Mouse (Mus musculus): Measurements from ENCODE around the gene Gm4981. TPM values are rescaled to one million over a fixed set of nuclear protein-coding genes. Genes with fewer than 3 reads are reported as not detected.

The Gm4981 gene
- polyA plus RNA-seq (2015; fragmentation: Nextera tagmentation; extraction: Ambion mirVana): not detected in 2 replicates

DNA sequence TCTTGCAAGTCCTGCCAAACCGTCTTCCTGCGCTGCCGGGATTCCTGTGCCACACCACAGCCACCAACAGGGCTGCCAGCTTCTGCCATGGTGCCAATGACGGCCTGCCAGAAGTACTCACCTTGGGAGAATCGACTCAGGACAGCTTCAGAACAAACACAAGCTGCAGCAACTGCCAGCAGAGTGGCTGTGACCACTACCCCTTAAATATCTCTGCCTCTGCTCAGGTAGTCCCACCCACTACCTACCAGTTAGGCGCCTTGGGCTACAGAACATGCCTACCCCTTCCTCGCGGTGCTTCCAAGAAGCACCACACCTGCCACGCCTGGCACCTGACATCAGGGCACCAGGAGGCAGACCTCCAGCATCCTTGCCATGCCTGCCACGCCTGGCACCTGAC, at the start of gene Gm4981:
Gene Gm4981, minus strand, starts transcription at position 89 of the 400 bp plus-strand sequence.
- H3K9me3 ChIP-seq (ENCODE audit: low read length): peaks cover 4% of the 10 kb centered on the region
- TF ChIP-seq EP300 (IDR thresholded peaks at IDR 0.05): no peak
- whole genome bisulfite sequencing: 83% methylated on average over 10 of the region's 10 CpGs

DNA sequence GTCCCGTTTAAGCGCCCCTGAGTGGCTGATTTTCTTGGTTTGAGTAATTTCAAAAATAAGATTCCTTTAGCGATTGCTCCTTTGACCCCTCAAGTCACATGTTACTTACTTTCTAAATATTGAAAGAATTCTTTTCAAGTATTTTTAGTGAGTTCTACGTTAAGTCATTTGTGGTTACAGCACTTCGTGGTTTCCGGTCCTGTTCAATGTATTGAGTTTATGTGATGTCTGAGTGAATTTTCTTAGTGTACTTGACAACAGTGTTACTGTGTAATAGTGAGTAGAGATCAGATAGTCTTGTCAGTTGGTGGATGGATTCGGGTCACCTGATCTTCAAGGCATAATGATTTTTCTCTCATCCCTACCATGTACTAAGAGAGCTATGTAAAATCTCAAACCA, 45.7 kb upstream of the Gm4981 start:
- H3K4me3 ChIP-seq (ENCODE audit: low read depth, low read length): no peak overlapping the region
- WGBS: 87% methylated on average over 7 of the region's 7 CpGs

More for the DNA sequence above, at the start of gene Gm4981:
- H3K36me3 ChIP-seq (ENCODE audit: insufficient read depth, low read length): no peaks in the 10 kb centered on the region
- H3K27me3 ChIP-seq (replicated peaks; ENCODE audit: insufficient read depth, low read length): no peaks in the 10 kb centered on the region
- H3K4me3 ChIP-seq (ENCODE audit: low read depth, low read length): no peak within 1 kb of the TSS
- no peak within 1 kb of the TSS for H3K27ac ChIP-seq (ENCODE audit: low read length)
- ATAC-seq (no peak), DNase-seq (ENCODE audit: low spot score) (no peak)
- H3K4me2 ChIP-seq (replicated peaks; ENCODE audit: low read depth, low read length): no peak within 1 kb of the TSS
- H3K9ac ChIP-seq (replicated peaks; ENCODE audit: low read depth): no peak within 1 kb of the TSS
- H3K4me1 ChIP-seq (ENCODE audit: insufficient read depth, low read depth, low read length): no peaks in the 10 kb centered on the region

DNA sequence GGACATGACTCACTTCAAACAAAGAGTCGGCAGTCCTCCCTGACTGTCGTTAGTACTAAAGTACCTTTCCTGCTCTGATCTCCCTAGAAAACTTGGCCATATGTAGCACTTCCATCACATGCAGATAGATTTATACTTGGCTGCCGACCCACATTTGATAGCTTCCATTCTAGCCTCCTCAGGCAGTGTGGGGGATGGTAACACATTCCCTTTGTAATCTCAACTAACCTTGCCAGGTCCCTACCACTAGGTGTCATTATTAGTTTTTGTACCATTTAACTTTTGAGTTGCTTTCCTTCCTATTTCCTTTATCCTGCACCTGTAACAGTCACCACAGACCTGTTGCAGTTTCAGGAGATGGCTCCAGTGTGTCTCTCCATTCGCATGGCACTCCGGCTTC, 22.0 kb upstream of the Gm4981 start:
- no peak overlapping the region for H3K27ac ChIP-seq (ENCODE audit: low read length)
- ATAC-seq: no peak
- H3K4me3 ChIP-seq (ENCODE audit: low read depth, low read length): no peak overlapping the region
- peaks cover 5% of the 10 kb centered on the region; the same call in 1 of the 2 replicates for H3K4me1 ChIP-seq (ENCODE audit: insufficient read depth, low read depth, low read length)
- no peaks in the 10 kb centered on the region for H3K9me3 ChIP-seq (ENCODE audit: low read length)
- peak; percentile 52 for TF ChIP-seq CTCF (IDR thresholded peaks at IDR 0.05)
- TF ChIP-seq EP300 (IDR thresholded peaks at IDR 0.05): no peak
- WGBS: 43% methylated on average over 5 of the region's 5 CpGs
- no peak overlapping the region for H3K9ac ChIP-seq (replicated peaks; ENCODE audit: low read depth)
- H3K27me3 ChIP-seq (replicated peaks; ENCODE audit: insufficient read depth, low read length): no peaks in the 10 kb centered on the region
- peak; percentile 41 for DNase-seq (ENCODE audit: low spot score)
- H3K36me3 ChIP-seq (ENCODE audit: insufficient read depth, low read length): peaks cover 12% of the 10 kb centered on the region; the same call in 1 of the 2 replicates
- H3K4me2 ChIP-seq (replicated peaks; ENCODE audit: low read depth, low read length): no peak overlapping the region

More for the DNA sequence above, 45.7 kb upstream of the Gm4981 start:
- Histone ChIP-seq H3K9ac (replicated peaks; ENCODE audit: low read depth) (no peak overlapping the region), H3K27ac (ENCODE audit: low read length) (no peak overlapping the region), H3K9me3 (ENCODE audit: low read length) (no peaks in the 10 kb centered on the region), H3K27me3 (replicated peaks; ENCODE audit: insufficient read depth, low read length) (no peaks in the 10 kb centered on the region), H3K4me2 (replicated peaks; ENCODE audit: low read depth, low read length) (no peak overlapping the region), H3K36me3 (ENCODE audit: insufficient read depth, low read length) (peaks cover 26% of the 10 kb centered on the region), H3K4me1 (ENCODE audit: insufficient read depth, low read depth, low read length) (no peaks in the 10 kb centered on the region)
- DNase-seq (ENCODE audit: low spot score) (no peak), ATAC-seq (no peak)
- no peak for TF ChIP-seq CTCF (IDR thresholded peaks at IDR 0.05)
- no peak for TF ChIP-seq EP300 (IDR thresholded peaks at IDR 0.05)

DNA sequence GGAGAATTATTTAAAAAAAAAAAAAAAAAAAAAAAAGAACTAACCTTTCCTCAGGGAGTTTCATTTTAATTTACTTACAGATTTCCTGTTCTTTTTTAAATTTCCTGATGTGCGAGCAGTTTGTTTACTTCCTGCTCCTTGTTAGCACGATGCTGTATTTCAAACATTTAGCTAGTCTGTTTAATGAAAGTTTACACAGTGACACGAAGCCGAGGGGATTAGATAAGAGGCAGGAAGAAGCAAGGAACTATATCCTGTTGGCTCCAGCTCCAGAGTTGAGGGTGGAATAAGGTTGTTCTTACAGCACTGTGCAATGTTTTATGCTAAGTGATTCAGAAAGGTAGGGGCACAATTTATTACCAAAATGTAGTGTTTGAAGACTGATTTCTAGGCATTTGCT, 19.5 kb upstream of the Gm4981 start:
- ATAC-seq: peak; percentile 64

DNA sequence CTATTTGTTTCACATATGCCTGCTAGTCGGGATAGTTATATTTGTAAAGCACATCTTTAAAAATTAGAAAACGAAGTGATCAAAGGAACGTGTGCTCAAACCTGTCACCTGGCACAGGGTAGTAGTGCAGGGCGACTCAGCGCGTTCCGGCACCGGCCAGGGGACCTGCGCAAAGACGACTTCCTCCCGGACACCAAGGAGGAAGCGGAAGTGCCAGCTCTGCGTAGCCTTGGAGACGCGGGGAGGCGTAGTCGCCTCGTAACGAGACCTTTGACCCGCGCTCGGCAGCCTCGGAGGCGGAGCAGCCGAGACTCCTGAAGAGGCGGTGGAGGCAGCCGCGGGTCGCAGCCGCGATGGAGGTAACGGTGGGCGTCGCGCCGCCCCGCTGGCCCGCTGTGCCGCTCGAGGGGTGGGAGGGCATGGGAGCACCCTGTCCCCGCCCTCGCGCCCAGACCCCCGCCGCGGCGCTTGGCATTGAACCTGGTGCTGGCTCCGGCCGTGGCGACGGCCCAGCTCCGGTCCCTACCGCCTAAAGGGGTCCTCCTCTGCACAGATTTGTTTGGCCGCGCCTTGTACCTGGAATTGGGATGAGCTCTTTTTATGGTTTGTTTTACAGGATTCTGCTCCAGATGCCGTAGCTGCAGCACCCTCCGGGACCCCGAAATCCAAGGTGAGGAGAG, 18.9 kb upstream of the Gm4981 start, which contains the start of gene Gcc2:
Gene Gcc2, plus strand, starts transcription at position 285 of the 680 bp plus-strand sequence.
- H3K4me3 ChIP-seq (ENCODE audit: low read depth, low read length): peak within 1 kb of the TSS; percentile 93
- H3K4me1 ChIP-seq (ENCODE audit: insufficient read depth, low read depth, low read length): peaks cover 5% of the 10 kb centered on the region; the same call in 1 of the 2 replicates
- H3K9ac ChIP-seq (replicated peaks; ENCODE audit: low read depth): peak within 1 kb of the TSS; percentile 77
- peak within 1 kb of the TSS; percentile 87 for H3K27ac ChIP-seq (ENCODE audit: low read length)
- peaks cover 4% of the 10 kb centered on the region; the same call in 1 of the 2 replicates for H3K36me3 ChIP-seq (ENCODE audit: insufficient read depth, low read length)
- peak; percentile 99 for ATAC-seq
- no peaks in the 10 kb centered on the region for H3K27me3 ChIP-seq (replicated peaks; ENCODE audit: insufficient read depth, low read length)
- TF ChIP-seq EP300 (IDR thresholded peaks at IDR 0.05) (no peak), CTCF (IDR thresholded peaks at IDR 0.05) (no peak)
- DNase-seq (ENCODE audit: low spot score): peak; percentile 97
- H3K4me2 ChIP-seq (replicated peaks; ENCODE audit: low read depth, low read length): peak within 1 kb of the TSS; percentile 70
- H3K9me3 ChIP-seq (ENCODE audit: low read length): no peaks in the 10 kb centered on the region
- under 1% methylated on average over 39 of the region's 58 CpGs for WGBS

More for the DNA sequence above, 19.5 kb upstream of the Gm4981 start:
- Histone ChIP-seq H3K4me2 (replicated peaks; ENCODE audit: low read depth, low read length) (peak overlapping the region; percentile 70), H3K36me3 (ENCODE audit: insufficient read depth, low read length) (peaks cover 7% of the 10 kb centered on the region; the same call in 1 of the 2 replicates), H3K27ac (ENCODE audit: low read length) (peak overlapping the region; percentile 87), H3K4me1 (ENCODE audit: insufficient read depth, low read depth, low read length) (peaks cover 5% of the 10 kb centered on the region; the same call in 1 of the 2 replicates), H3K9me3 (ENCODE audit: low read length) (no peaks in the 10 kb centered on the region), H3K9ac (replicated peaks; ENCODE audit: low read depth) (peak overlapping the region; percentile 77), H3K4me3 (ENCODE audit: low read depth, low read length) (peak overlapping the region; percentile 93), H3K27me3 (replicated peaks; ENCODE audit: insufficient read depth, low read length) (no peaks in the 10 kb centered on the region)
- peak; percentile 71 for DNase-seq (ENCODE audit: low spot score)
- TF ChIP-seq CTCF (IDR thresholded peaks at IDR 0.05) (no peak), EP300 (IDR thresholded peaks at IDR 0.05) (peak; percentile 97)
- under 1% methylated on average over 4 of the region's 4 CpGs for WGBS

DNA sequence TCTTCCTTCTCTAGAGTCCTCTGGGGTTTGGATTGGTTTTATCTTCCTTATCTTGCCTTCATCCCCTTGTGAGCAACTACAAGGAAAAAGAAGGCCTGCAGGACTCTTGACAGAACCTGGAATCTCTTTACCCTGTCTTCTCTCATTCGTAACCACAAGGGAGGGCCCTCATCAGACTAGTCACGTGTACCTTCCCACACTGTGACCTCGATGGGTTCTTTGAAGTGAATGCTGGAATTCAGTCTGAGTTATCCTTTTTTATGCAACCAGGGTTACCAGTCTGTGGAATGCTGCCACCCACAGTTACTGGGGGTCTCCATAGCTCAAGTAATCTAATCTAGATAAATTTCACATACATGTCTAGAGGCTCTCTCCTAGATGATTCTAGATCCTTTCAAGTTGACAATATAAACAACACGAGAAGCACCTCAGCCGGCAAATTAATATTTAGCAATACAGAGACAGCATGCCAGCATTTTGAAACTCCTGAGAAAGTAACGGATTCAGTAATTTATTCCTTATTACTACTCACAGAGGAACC, 18.2 kb upstream of the Gm4981 start:
- TF ChIP-seq EP300 (IDR thresholded peaks at IDR 0.05) (no peak), CTCF (IDR thresholded peaks at IDR 0.05) (no peak)
- no peaks in the 10 kb centered on the region for H3K9me3 ChIP-seq (ENCODE audit: low read length)
- no peaks in the 10 kb centered on the region for H3K27me3 ChIP-seq (replicated peaks; ENCODE audit: insufficient read depth, low read length)
- H3K4me3 ChIP-seq (ENCODE audit: low read depth, low read length): peak overlapping the region; percentile 93
- H3K9ac ChIP-seq (replicated peaks; ENCODE audit: low read depth): 0 out of 2 replicates have a peak overlapping the region, but pooled peaks have one; percentile 77
- WGBS: 24% methylated on average over 6 of the region's 6 CpGs
- peaks cover 5% of the 10 kb centered on the region; the same call in 1 of the 2 replicates for H3K4me1 ChIP-seq (ENCODE audit: insufficient read depth, low read depth, low read length)
- no peaks in the 10 kb centered on the region for H3K36me3 ChIP-seq (ENCODE audit: insufficient read depth, low read length)
- ATAC-seq (no peak), DNase-seq (ENCODE audit: low spot score) (peak; percentile 18)
- H3K27ac ChIP-seq (ENCODE audit: low read length): no peak overlapping the region
- peak overlapping the region; percentile 70 for H3K4me2 ChIP-seq (replicated peaks; ENCODE audit: low read depth, low read length)

Data from lung, postnatal 0 days (tissue).